Mouse (Mus musculus): ENCODE results near the gene Plcb4.

Plcb4 gene

GRCm38 (mm10) chr2:135854059-135854458 is 195.2 kb downstream of the Plcb4 start:
- no peak for DNase-seq (ENCODE audit: low read depth, low spot score)

- DNase-seq (ENCODE audit: low read depth, low spot score): no peak
Measured at GRCm38 (mm10) chr2:135855890-135856490, 197.2 kb downstream of the Plcb4 start.

GRCm38 (mm10) chr2:135856826-135857225 is 198.0 kb downstream of the Plcb4 start:
- no peak for DNase-seq (ENCODE audit: low read depth, low spot score)

DNA sequence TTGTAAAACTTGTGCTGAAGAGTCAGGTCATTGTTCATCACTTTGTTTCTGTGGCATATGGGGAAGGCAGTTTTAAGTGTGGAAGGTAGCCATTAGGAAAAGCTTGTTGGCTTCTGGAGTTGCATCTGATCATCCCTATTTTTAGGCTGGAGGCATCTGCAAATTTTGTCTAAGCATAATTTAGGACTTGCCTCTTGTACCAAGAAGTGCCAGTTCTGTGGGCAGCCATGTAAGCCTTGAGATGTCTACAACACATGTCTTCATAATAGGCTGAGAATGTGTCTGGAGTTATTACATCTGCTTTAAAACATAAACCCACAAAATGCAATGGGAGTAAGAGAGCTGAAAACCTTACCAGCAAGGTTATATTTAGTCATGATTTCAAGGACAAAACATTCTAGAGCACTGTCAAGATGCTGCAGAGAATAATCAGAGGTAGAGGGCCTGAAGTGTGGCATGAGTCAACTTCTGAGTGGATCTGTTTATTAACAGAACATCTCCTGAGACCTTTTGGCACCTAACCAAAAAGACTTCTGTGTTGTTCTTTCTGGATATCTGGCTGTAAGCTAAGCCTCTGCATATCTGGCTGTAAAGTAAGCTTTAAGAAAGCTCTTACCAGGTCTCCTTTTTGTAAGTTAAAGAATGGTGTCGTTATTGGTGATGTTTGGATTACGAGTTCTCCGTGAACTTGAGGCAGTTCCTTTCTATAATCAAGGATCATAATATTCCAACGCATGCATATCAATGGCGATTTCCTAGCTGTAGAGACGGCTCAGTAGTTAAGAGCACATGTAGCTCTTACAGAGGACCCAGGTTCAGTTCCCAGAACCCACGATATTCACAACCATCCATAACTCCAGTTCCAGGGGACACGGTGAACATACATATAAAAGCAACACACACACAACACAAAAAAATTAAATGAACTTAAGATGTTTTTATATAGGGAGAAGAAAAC is 203.0 kb downstream of the Plcb4 start:
- DNase-seq (ENCODE audit: low read depth, low spot score): no peak

GRCm38 (mm10) chr2:135862489-135863390 is 203.9 kb downstream of the Plcb4 start:
- DNase-seq (ENCODE audit: low read depth, low spot score): peak; percentile 49

DNA sequence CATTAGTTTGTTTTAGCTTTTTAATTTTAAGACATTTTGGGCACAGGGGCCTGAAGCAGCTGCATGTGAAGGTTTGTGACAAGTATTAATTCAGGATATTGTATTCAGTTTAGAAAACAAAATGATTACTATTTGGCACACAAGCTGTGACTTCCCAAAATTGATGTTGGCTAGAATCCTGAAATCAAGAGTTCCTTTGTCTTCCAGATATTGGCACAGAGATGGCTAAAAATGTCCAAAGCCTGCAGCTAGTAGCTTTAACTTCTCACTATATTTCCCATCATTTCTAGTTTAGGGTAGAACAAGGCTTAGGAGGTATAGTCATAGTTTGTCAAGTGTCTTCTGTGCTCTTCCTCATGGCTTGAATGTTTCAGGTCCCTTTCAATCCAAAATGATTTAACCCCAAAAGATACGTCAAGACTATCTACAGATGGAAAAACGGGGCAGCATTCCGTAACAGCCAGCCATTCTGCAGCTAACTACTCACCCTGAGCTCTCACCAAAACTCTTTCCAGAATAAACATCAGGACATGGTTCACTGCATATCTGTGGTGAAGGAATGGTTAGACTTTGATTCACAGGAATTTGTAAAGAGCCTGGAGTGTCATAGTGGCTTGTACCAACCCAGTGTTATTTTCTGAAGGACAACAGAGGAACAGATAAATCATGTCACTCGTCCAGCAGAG is 204.7 kb downstream of the Plcb4 start:
- no peak for DNase-seq (ENCODE audit: low read depth, low spot score)

- DNase-seq (ENCODE audit: low read depth, low spot score): no peak
Measured at GRCm38 (mm10) chr2:135866421-135866820, 207.6 kb downstream of the Plcb4 start.

- DNase-seq (ENCODE audit: low read depth, low spot score): no peak
Measured at GRCm38 (mm10) chr2:135866838-135867237, 208.0 kb downstream of the Plcb4 start.

DNA sequence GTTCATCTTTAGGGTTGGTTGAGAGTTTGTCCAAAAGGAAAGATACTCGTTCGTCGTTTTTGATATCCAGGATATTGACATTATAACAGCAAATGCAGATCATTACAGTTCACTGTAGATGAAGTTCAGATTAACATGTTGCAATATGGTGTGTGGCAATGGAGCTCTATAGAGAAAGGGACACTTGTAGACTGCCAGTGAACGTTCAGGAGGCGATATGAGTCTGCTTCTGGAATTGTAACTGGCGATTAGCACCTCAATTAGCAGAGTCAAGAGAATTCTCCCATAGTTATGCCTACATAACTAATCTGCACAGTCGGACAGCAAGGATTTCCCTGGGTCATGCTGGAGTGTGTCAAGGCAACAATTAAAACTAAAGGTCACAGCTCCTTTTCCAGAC is 210.8 kb downstream of the Plcb4 start:
- DNase-seq (ENCODE audit: low read depth, low spot score): no peak

DNA sequence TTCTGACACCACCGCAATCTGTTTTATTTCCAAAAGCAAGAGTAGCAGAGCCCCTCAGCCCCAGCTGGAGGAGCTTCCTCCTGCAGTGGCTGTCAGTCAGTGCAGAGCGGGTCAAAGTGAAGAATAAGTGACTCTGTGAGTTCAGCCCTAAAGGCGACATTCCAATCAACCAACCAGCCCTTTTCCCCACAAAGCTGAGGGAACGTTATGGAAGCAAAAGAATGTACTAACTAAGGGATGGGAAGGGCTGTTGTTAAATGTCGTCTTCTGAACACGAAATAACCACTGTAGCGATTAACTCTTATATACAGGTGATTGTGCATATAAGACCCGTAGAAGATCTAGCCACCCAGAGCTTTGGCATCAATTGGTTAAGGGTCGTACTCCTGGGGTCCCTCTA is 214.3 kb downstream of the Plcb4 start:
- no peak for DNase-seq (ENCODE audit: low read depth, low spot score)

DNA sequence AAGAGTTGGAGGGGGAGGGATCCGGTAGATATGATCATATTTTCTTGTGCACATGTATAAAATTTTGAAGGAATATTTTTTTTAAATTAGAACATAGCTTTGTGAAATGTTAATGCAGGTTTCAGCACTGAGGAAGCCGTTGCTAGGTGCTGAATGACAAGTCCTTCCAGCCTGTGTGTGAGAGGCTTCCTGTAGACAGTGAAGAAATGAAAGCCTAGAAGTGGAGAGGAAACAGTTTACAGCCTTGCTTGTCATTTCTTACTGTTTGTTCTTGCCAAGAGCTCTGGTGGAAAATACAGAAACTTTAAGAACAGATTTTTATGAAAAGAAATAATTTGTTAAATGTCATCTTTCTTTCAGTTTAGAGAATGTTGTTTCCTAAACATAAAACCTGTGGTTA is 214.9 kb downstream of the Plcb4 start:
- DNase-seq (ENCODE audit: low read depth, low spot score): peak; percentile 31

DNA sequence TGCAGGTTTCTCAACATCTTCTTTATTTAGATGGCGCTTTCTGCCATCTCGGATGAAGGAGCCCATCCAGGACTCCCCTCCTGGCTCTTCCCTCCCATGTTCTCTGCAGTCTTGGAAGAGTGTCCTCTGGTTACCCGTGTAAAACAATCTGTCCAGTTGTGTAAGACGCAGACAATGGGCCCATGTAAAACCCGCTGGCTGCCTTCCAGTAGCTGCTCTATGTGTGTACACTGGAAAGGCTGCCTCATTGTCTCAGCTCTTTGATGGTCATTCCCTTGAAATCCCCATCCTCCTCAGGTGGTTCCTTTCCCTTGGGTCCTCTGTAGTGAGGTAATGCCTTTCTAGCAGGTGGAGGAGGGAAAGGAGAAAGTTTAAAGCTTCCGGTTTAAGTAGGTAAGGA is 216.7 kb downstream of the Plcb4 start:
- no peak for DNase-seq (ENCODE audit: low read depth, low spot score)

DNA sequence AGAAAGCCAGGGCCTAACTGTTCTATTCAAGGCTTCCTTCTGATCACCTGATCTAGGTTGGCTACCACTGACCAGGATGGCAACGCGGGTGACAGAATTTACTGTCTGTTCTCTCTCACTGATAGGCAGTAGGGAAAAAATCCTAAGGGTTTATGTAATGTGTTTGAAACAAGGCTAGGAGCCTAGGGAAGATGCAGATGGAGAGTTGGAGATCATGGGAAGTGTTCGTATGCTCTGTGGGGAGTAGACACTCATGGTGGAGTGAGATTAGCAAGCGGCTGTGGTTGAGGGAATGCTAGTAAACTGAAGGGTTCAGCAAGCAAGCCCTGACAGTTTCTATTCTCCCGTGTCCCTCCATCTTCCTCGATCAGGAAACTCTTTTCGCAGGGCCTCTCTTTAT is 220.5 kb downstream of the Plcb4 start:
- no peak for DNase-seq (ENCODE audit: low read depth, low spot score)

DNA sequence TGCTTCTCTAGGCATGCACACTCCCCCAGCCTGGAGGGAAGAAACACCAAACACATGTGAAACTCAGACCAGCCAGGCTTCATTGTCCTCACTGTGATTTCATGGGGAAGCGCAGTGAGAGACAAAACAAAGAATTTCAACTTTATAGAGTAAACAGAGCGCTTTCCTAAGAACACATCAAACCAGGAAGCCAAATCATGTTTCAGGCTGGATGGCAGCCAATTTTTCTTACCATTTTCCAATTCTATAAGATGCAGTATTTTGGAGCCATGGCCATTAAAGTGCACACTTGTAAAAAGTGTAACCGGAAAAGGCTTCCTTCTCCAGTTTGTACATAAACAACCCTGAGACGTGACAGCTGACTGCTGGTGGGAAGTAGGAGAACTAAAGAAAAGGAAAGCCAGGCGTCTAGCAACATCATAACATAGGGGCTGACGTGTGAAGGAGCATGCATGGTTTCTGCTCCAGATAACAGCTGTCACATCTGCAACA is 221.5 kb downstream of the Plcb4 start:
- no peak for DNase-seq (ENCODE audit: low read depth, low spot score)

DNA sequence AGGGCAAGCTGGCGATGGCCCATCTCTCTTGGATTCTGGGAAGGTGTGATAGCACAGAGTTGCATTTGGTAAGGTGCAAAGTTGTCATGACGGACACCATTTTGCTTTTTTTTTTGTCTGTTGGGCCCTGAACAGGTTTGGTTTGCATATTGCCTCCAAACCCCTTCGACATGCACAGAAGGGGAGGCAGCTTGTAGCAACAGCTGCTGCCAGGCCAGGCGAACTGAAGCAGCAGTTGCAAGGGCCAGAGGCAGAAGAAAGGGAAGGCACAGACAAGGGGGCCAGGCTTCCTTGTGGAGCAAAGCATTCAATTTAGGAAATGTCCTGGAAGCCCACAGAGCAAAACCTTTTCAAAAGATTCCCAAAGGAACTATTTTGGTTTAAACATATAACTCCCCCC is 224.5 kb downstream of the Plcb4 start:
- no peak for DNase-seq (ENCODE audit: low read depth, low spot score)

- peak; percentile 25 for DNase-seq (ENCODE audit: low read depth, low spot score)
Measured at GRCm38 (mm10) chr2:135884534-135885180, 225.8 kb downstream of the Plcb4 start.

GRCm38 (mm10) chr2:135885607-135886006 is 226.8 kb downstream of the Plcb4 start:
- DNase-seq (ENCODE audit: low read depth, low spot score): no peak

DNA sequence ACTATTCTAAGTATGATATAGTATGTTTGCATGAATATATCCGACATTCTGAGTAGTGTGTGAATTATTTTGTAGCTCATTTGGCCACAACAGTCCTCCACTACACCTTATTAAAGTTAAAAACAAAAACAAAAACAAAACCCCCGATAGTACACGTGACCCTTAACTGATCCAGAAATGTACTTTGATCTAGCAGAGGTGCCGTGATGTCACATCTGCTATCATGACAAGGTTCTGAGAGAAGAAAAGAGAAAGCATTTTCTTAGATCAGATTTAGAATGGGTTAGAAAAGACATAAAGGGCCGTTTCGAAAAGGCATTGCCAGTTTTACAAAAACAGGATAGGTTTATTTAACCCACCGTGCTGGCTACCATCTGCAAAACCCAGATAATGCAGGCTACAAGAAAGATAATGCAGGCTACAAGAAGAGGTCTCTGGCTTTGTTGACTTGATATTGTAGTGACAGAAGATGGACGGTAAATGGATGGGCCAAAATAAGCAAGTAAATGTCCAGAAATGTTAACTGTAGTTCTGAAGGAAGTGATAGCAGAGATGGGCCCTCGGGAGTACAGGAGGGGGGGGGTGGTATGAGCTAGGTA is 227.4 kb downstream of the Plcb4 start:
- DNase-seq (ENCODE audit: low read depth, low spot score): peak; percentile 68

GRCm38 (mm10) chr2:135887805-135888204 is 229.0 kb downstream of the Plcb4 start:
- DNase-seq (ENCODE audit: low read depth, low spot score): no peak

GRCm38 (mm10) chr2:135888206-135888605 is 229.4 kb downstream of the Plcb4 start:
- DNase-seq (ENCODE audit: low read depth, low spot score): no peak

Measured in CD4-positive helper T cell, adult 2 months (primary cell).